ENCODE assay signal across 17 mouse cellular contexts in the genomic region with DNA sequence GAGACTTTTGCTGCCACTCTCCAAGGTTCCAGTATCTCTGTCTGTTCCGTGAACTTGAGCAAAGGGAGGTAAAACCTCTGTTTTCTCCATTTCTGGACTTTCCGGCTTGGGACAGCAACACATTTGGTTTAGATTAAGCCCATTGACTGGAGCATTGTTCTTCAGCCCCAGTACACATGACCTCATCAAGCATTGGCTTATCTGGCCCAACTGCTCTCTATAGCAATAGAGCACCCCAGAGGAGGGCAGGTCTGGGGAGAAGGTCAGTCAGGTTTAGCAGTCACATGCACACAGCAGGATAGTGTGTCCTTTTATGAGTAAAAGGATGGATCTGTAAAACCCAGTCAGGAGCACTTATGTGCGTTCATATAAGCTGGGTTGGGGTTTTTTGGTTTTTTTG.
A peak's percentile ranks its signal among the peaks of the same experiment; 100 is the strongest.
DNase-seq lines count a peak whose midpoint lies in the region; ATAC-seq and TF ChIP-seq lines count a peak whose summit lies in the region.
"Had no signal": no experiment of that assay in that cellular context is flagged by ENCODE, and none has a peak within 500 bp of the region (broad histone marks: within the 10 kb centered on the region; RNA-seq: fewer than 3 reads in every experiment).

No protein-coding gene starts in this region.

- DNase-seq in forebrain, embryonic 11.5 days (ENCODE audit: low spot score) = no peak
- peak; percentile 6 for DNase-seq in R1 (ENCODE audit: low read depth, low spot score)
- peak; percentile 7 for DNase-seq in fibroblast of lung, adult 2 months (ENCODE audit: low read depth)
- no peak for DNase-seq in kidney, postnatal 4 days
- DNase-seq in lung, postnatal 0 days (ENCODE audit: low spot score) = no peak
- no peak for DNase-seq in cerebellum, postnatal 14 days
- DNase-seq: cerebellum, adult 2 months; gastrocnemius, postnatal 36 days; heart, postnatal 4 days; kidney, adult 2 months; kidney, postnatal 36 days; left cerebral cortex, postnatal 4 days had no signal

- no peaks in the 10 kb centered on the region for H3K36me3 ChIP-seq in forebrain, embryonic 11.5 days (ENCODE audit: control insufficient read depth, insufficient read depth, low read length)
- no peaks in the 10 kb centered on the region for H3K36me3 ChIP-seq in forebrain, embryonic 16.5 days (ENCODE audit: control insufficient read depth, insufficient read depth)
- no peaks in the 10 kb centered on the region for H3K36me3 ChIP-seq in limb, embryonic 12.5 days
- no peaks in the 10 kb centered on the region for H3K36me3 ChIP-seq in lung, postnatal 0 days (ENCODE audit: insufficient read depth, low read length)
- H3K36me3 ChIP-seq: heart, embryonic 13.5 days; liver, embryonic 15.5 days had no signal

- peak; percentile 35; the same call in 1 of the 2 replicates for ATAC-seq in forebrain, embryonic 11.5 days (replicated peaks; ENCODE audit: low FRiP score)
- ATAC-seq in forebrain, embryonic 16.5 days = no peak
- ATAC-seq in limb, embryonic 12.5 days (ENCODE audit: insufficient number of reproducible peaks, insufficient read depth, low FRiP score, low TSS enrichment, low read depth) = peak; percentile 50; the same call in 1 of the 2 replicates
- no peak for ATAC-seq in lung, postnatal 0 days

- H3K4me2 ChIP-seq in forebrain, embryonic 11.5 days (ENCODE audit: low read depth, low read length, severe bottlenecking) = no peak overlapping the region
- no peak overlapping the region for H3K4me2 ChIP-seq in forebrain, embryonic 16.5 days (ENCODE audit: low read length)
- H3K4me2 ChIP-seq in limb, embryonic 12.5 days = no peak overlapping the region
- H3K4me2 ChIP-seq in lung, postnatal 0 days (replicated peaks; ENCODE audit: low read depth, low read length) = no peak overlapping the region
- H3K4me2 ChIP-seq: heart, embryonic 13.5 days; liver, embryonic 15.5 days had no signal

- H3K9ac ChIP-seq in forebrain, embryonic 11.5 days (ENCODE audit: low read length) = no peak overlapping the region
- no peak overlapping the region for H3K9ac ChIP-seq in forebrain, embryonic 16.5 days (replicated peaks; ENCODE audit: low read depth, low read length)
- no peak overlapping the region for H3K9ac ChIP-seq in limb, embryonic 12.5 days (replicated peaks)
- H3K9ac ChIP-seq in lung, postnatal 0 days (replicated peaks; ENCODE audit: low read depth) = no peak overlapping the region
- H3K9ac ChIP-seq: heart, embryonic 13.5 days; liver, embryonic 15.5 days had no signal

- 23% methylated on average over 3 of the region's 3 CpGs for WGBS in forebrain, embryonic 11.5 days
- 27% methylated on average over 3 of the region's 3 CpGs for WGBS in forebrain, embryonic 16.5 days
- WGBS in limb, embryonic 12.5 days = 36% methylated on average over 3 of the region's 3 CpGs
- 68% methylated on average over 3 of the region's 3 CpGs for WGBS in lung, postnatal 0 days

- no peaks in the 10 kb centered on the region for H3K27me3 ChIP-seq in forebrain, embryonic 11.5 days (ENCODE audit: control insufficient read depth, insufficient read depth, low read length)
- no peaks in the 10 kb centered on the region for H3K27me3 ChIP-seq in forebrain, embryonic 16.5 days (replicated peaks; ENCODE audit: control insufficient read depth, insufficient read depth, low read length)
- H3K27me3 ChIP-seq in limb, embryonic 12.5 days = 0 out of 2 replicates have a peak, but pooled peaks cover 4% of the 10 kb centered on the region
- no peaks in the 10 kb centered on the region for H3K27me3 ChIP-seq in lung, postnatal 0 days (replicated peaks; ENCODE audit: insufficient read depth, low read length)
- H3K27me3 ChIP-seq: CH12.LX; heart, embryonic 13.5 days; liver, embryonic 15.5 days had no signal

- H3K4me3 ChIP-seq in forebrain, embryonic 11.5 days (ENCODE audit: low read depth, low read length) = no peak overlapping the region
- no peak overlapping the region for H3K4me3 ChIP-seq in forebrain, embryonic 16.5 days (replicated peaks; ENCODE audit: low read length)
- H3K4me3 ChIP-seq in limb, embryonic 12.5 days (replicated peaks) = no peak overlapping the region
- H3K4me3 ChIP-seq in lung, postnatal 0 days (ENCODE audit: low read depth, low read length) = no peak overlapping the region
- H3K4me3 ChIP-seq: heart, embryonic 13.5 days; liver, embryonic 15.5 days had no signal

- no peaks in the 10 kb centered on the region for H3K9me3 ChIP-seq in forebrain, embryonic 11.5 days (ENCODE audit: control insufficient read depth, low read length)
- no peaks in the 10 kb centered on the region for H3K9me3 ChIP-seq in forebrain, embryonic 16.5 days (ENCODE audit: control insufficient read depth, low read length)
- no peaks in the 10 kb centered on the region for H3K9me3 ChIP-seq in limb, embryonic 12.5 days
- no peaks in the 10 kb centered on the region for H3K9me3 ChIP-seq in lung, postnatal 0 days (ENCODE audit: low read length)
- H3K9me3 ChIP-seq: heart, embryonic 13.5 days; liver, embryonic 15.5 days had no signal

- no peaks in the 10 kb centered on the region for H3K4me1 ChIP-seq in forebrain, embryonic 11.5 days (replicated peaks; ENCODE audit: control insufficient read depth, insufficient read depth, low read length)
- no peaks in the 10 kb centered on the region for H3K4me1 ChIP-seq in forebrain, embryonic 16.5 days (replicated peaks; ENCODE audit: control insufficient read depth, insufficient read depth, low read length)
- peaks cover 46% of the 10 kb centered on the region for H3K4me1 ChIP-seq in limb, embryonic 12.5 days (replicated peaks)
- no peaks in the 10 kb centered on the region for H3K4me1 ChIP-seq in lung, postnatal 0 days (ENCODE audit: insufficient read depth, low read depth, low read length)
- H3K4me1 ChIP-seq: heart, embryonic 13.5 days; liver, embryonic 15.5 days had no signal

- TF ChIP-seq EP300 in lung, postnatal 0 days (IDR thresholded peaks at IDR 0.05) = no peak

- TF ChIP-seq CTCF in lung, postnatal 0 days (IDR thresholded peaks at IDR 0.05) = no peak

- H3K27ac ChIP-seq in forebrain, embryonic 11.5 days (ENCODE audit: low read depth, low read length) = no peak overlapping the region
- H3K27ac ChIP-seq in forebrain, embryonic 16.5 days (ENCODE audit: low read length) = no peak overlapping the region
- H3K27ac ChIP-seq in limb, embryonic 12.5 days = no peak overlapping the region
- H3K27ac ChIP-seq in lung, postnatal 0 days (ENCODE audit: low read length) = no peak overlapping the region
- H3K27ac ChIP-seq: heart, embryonic 13.5 days; liver, embryonic 15.5 days had no signal

Comparison
In these comparisons a context has a peak if more than half of its experiments do, and no peak if none do; other contexts are left out.
1. ATAC-seq: peak in forebrain, embryonic 11.5 days (single experiment) and limb, embryonic 12.5 days (single experiment); none in forebrain, embryonic 16.5 days (single experiment) and lung, postnatal 0 days (single experiment).
2. DNase-seq: peak in R1 (single experiment) and fibroblast of lung, adult 2 months (single experiment); none in forebrain, embryonic 11.5 days (single experiment), kidney, postnatal 4 days (0 of 2), lung, postnatal 0 days (single experiment) and cerebellum, postnatal 14 days (0 of 2).